Mouse (Mus musculus): ENCODE measurements around the gene Trim75.

Gene Trim75

DNA sequence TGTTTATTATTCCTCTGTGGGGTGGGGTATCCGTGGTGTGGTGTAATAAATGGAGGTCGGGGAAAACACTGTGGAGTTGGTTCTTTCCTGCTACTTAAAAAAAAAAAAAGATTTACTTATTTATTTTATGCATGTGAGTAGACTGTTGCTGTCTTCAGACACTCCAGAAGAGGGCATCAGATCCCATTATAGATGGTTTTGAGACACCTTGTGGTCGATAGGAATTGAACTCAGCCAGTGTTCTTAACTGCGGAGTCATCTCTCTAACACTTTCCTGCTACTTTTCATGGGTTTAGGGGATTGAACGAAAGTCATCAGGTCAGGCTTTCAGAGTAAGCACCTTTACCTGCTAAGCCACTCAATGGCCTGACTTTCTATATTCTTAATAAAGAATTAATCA is 42.8 kb downstream of the Trim75 start:
- DNase-seq (ENCODE audit: extremely low spot score), result no peak

DNA sequence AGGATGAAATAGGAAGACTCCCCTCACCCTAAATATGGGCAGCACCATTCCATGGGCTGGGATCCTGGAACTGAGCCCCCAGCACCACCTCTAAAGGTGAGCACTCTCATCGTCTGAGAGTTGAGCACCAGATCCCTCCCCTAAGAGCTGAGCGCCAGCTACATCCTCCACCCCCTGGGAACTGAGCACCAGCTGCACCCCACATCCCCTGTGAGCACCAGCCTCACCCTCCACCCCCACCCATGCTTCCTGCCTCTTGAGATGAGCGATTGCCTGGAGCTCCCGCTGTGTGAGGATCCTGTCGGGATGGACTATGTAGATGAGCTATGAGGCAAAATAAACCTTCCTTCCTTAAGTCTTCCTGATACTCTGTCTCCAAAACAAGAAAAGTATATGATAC is 44.7 kb downstream of the Trim75 start:
- no peak for DNase-seq (ENCODE audit: extremely low spot score)

DNA sequence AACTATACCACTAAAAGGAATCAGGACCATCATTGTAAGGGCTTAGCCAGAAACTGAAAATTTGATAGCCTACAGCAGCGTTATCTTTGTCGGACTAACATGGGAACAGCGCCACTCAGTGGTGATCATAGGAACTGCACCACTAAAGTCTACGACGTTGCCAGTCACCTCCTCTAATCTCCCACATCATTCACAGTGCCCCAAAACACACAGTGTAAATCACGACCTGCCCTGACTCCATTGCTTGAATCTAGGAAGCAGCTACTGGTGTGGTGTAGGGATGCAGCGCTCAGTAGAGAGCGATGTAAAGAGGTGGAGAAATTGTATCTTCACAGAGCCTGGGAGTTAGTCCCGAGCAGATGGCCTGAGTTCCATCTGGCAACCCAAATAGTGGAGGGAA is 46.1 kb downstream of the Trim75 start:
- DNase-seq (ENCODE audit: extremely low spot score), result peak; percentile 74

DNA sequence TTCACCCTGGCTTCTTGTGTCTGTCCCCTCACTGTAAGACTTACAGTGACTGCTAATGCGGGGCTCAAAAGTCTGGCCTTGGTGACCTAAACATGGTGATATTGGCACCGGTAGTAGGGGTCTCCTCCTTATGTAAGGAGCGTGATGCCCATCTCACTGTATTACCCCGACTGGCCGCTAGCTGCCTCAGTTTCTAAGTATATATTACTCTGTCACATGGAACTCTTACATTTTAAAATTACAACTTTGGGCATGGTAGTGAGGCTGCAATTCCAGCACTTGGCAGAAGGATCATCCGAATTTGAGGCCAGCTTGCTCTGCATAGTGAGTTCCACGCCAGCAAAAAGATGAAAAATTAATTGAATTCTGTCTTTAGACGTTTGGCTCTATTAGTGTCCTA is 46.6 kb downstream of the Trim75 start:
- no peak for DNase-seq (ENCODE audit: extremely low spot score)

DNA sequence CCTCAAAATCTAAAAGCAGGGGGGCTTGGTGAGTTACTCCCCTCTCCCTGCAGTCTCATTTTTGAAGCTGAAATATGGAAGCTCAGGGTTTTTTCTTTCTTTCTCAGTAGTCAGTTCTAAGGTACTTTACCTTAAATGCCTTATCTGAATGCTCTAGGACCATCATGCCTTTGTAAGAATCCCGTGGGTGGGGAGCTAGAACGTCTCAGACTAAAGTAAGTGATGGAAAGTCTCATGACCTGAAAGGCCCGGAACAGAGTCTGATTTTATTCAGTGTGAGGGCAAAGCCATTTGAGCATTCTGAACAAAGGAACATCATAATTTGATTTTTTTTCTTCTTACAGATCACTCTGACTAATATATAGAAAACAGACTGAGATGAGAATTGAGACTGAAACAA is 52.6 kb downstream of the Trim75 start:
- no peak for DNase-seq (ENCODE audit: extremely low spot score)
